Mouse (Mus musculus) stomach, postnatal 0 days (tissue): ENCODE measurements around the gene Dock2.

Experiments used
- CTCF ChIP-seq: IDR thresholded peaks from 2 replicates; pipeline ENCODE4 v1.5.1; 2016; ENCODE audit warnings: antibody characterized with exemption, low read depth, mild to moderate bottlenecking, moderate library complexity
- EP300 ChIP-seq: optimal IDR thresholded peaks from 2 replicates; pipeline ENCODE3; 2016; ENCODE audit warnings: antibody characterized with exemption

GRCm38 (mm10) chr11:34734033-34734432, 49.7 kb downstream of the Dock2 start:
- TF ChIP-seq CTCF, result no peak
- no peak for TF ChIP-seq EP300
